Mouse (Mus musculus) hindbrain, embryonic 10.5 days (tissue): ENCODE results near the gene Pcgf2. TPM values are rescaled to one million over a fixed set of nuclear protein-coding genes. Genes with fewer than 3 reads are reported as not detected.

Experiments
- DNase-seq: peaks from one replicate; pipeline ENCODE4 v3.0.0-alpha.2; 2017; ENCODE audit warnings: low spot score
- H3K27ac ChIP-seq: fragments of 300-500 bp; sonication (generic); 2 replicates; pipeline ENCODE4 v1.5.1; 2016; ENCODE audit warnings: mild to moderate bottlenecking, moderate library complexity
- H3K27me3 ChIP-seq: fragments of 300-500 bp; sonication (generic); 2 replicates; pipeline ENCODE4 v1.6.1; 2016; ENCODE audit warnings: mild to moderate bottlenecking; ENCODE audit not compliant: poor library complexity, insufficient read depth, severe bottlenecking
- H3K36me3 ChIP-seq: fragments of 300-500 bp; sonication (generic); 2 replicates; pipeline ENCODE4 v1.6.1; 2016; ENCODE audit warnings: mild to moderate bottlenecking, moderate library complexity
- H3K4me1 ChIP-seq: fragments of 300-500 bp; sonication (generic); replicated peaks from 2 replicates; pipeline ENCODE4 v1.6.1; 2016; ENCODE audit warnings: mild to moderate bottlenecking
- H3K4me3 ChIP-seq: fragments of 300-500 bp; sonication (generic); 2 replicates; pipeline ENCODE4 v1.5.1; 2016; ENCODE audit warnings: mild to moderate bottlenecking, moderate library complexity
- H3K9me3 ChIP-seq: fragments of 300-500 bp; sonication (generic); 2 replicates; pipeline ENCODE4 v1.6.1; 2016; ENCODE audit warnings: mild to moderate bottlenecking, moderate library complexity
- WGBS: fragments of 180-500 bp; shearing (Covaris S2); methylation state at CpG from one replicate; pipeline ENCODE4 v1.1.7; 2016; 5-methylcytosine and 5-hydroxymethylcytosine counted together
- polyA plus RNA-seq: library from polyadenylated mRNA; unstranded; fragments of >200 nt; fragmentation: Nextera tagmentation; extraction: Ambion mirVana; gene quantifications from 2 replicates; pipeline ENCODE4 v1.2.1, GENCODE M21; 2016

Pcgf2 gene
- polyA plus RNA-seq, 1 experiment from 2014 or later, result 17.0 TPM

- peak; percentile 86 for DNase-seq
- H3K4me3 ChIP-seq, result peak overlapping the region; percentile 85
- H3K9me3 ChIP-seq, result no peaks in the 10 kb centered on the region
- H3K27me3 ChIP-seq, result no peaks in the 10 kb centered on the region
- H3K27ac ChIP-seq, result peak overlapping the region; percentile 99
- H3K36me3 ChIP-seq, result peaks cover 10% of the 10 kb centered on the region; the same call in 1 of the 2 replicates
- H3K4me1 ChIP-seq, result peaks cover 79% of the 10 kb centered on the region
- under 1% methylated on average over 63 of the region's 63 CpGs for WGBS
These were observed 1.3 kb downstream of the Pcgf2 start for GRCm38 (mm10) chr11:97698741-97699611.

GRCm38 (mm10) chr11:97697891-97698529 lies 2.3 kb downstream of the Pcgf2 start:
- 3% methylated on average over 14 of the region's 14 CpGs for WGBS
- Histone ChIP-seq H3K4me1 (peaks cover 74% of the 10 kb centered on the region), H3K4me3 (peak overlapping the region; percentile 85), H3K27me3 (no peaks in the 10 kb centered on the region), H3K9me3 (no peaks in the 10 kb centered on the region), H3K36me3 (peaks cover 18% of the 10 kb centered on the region), H3K27ac (peak overlapping the region; percentile 99)
- DNase-seq, result peak; percentile 48

GRCm38 (mm10) chr11:97697199-97697890 lies 3.0 kb downstream of the Pcgf2 start:
- Histone ChIP-seq H3K9me3 (no peaks in the 10 kb centered on the region), H3K27me3 (no peaks in the 10 kb centered on the region), H3K36me3 (peaks cover 25% of the 10 kb centered on the region), H3K27ac (peak overlapping the region; percentile 99), H3K4me3 (peak overlapping the region; percentile 85), H3K4me1 (peaks cover 74% of the 10 kb centered on the region)
- WGBS, result 66% methylated on average over 11 of the region's 11 CpGs
- DNase-seq, result no peak

GRCm38 (mm10) chr11:97696669-97697068 lies 3.6 kb downstream of the Pcgf2 start:
- Histone ChIP-seq H3K4me3 (0 out of 2 replicates have a peak overlapping the region, but pooled peaks have one; percentile 33), H3K4me1 (peaks cover 68% of the 10 kb centered on the region)
- WGBS, result 70% methylated on average over 8 of the region's 8 CpGs

GRCm38 (mm10) chr11:97695712-97696401 lies 4.4 kb downstream of the Pcgf2 start:
- Histone ChIP-seq H3K4me3 (peak overlapping the region; percentile 33), H3K4me1 (peaks cover 60% of the 10 kb centered on the region), H3K36me3 (peaks cover 40% of the 10 kb centered on the region), H3K9me3 (no peaks in the 10 kb centered on the region), H3K27ac (peak overlapping the region; percentile 68), H3K27me3 (no peaks in the 10 kb centered on the region)
- WGBS, result 30% methylated on average over 9 of the region's 9 CpGs
- DNase-seq, result no peak

More at GRCm38 (mm10) chr11:97696669-97697068, 3.6 kb downstream of the Pcgf2 start:
- H3K27ac ChIP-seq, result no peak overlapping the region
- peaks cover 32% of the 10 kb centered on the region for H3K36me3 ChIP-seq
- no peak for DNase-seq
- H3K27me3 ChIP-seq, result no peaks in the 10 kb centered on the region
- H3K9me3 ChIP-seq, result no peaks in the 10 kb centered on the region

- Histone ChIP-seq H3K9me3 (no peaks in the 10 kb centered on the region), H3K27ac (peak overlapping the region; percentile 68), H3K27me3 (no peaks in the 10 kb centered on the region), H3K4me3 (peak overlapping the region; percentile 33; the same call in 1 of the 2 replicates), H3K4me1 (peaks cover 54% of the 10 kb centered on the region), H3K36me3 (peaks cover 47% of the 10 kb centered on the region)
- DNase-seq, result no peak
- 69% methylated on average over 17 of the region's 17 CpGs for WGBS
These were observed 5.2 kb downstream of the Pcgf2 start for GRCm38 (mm10) chr11:97694921-97695711.

- WGBS, result 90% methylated on average over 4 of the region's 4 CpGs
- Histone ChIP-seq H3K4me3 (0 out of 2 replicates have a peak overlapping the region, but pooled peaks have one; percentile 14), H3K36me3 (peaks cover 52% of the 10 kb centered on the region), H3K27me3 (no peaks in the 10 kb centered on the region), H3K9me3 (no peaks in the 10 kb centered on the region), H3K4me1 (peaks cover 52% of the 10 kb centered on the region), H3K27ac (peak overlapping the region; percentile 37)
- DNase-seq, result no peak
These were observed 5.9 kb downstream of the Pcgf2 start for GRCm38 (mm10) chr11:97694435-97694834.

GRCm38 (mm10) chr11:97689861-97690260 lies 10.4 kb downstream of the Pcgf2 start:
- Histone ChIP-seq H3K36me3 (peaks cover 67% of the 10 kb centered on the region), H3K27ac (no peak overlapping the region), H3K4me3 (no peak overlapping the region), H3K9me3 (no peaks in the 10 kb centered on the region), H3K27me3 (no peaks in the 10 kb centered on the region), H3K4me1 (peaks cover 39% of the 10 kb centered on the region)
- WGBS, result 35% methylated on average over 10 of the region's 10 CpGs
- peak; percentile 77 for DNase-seq

GRCm38 (mm10) chr11:97687061-97687460 lies 13.2 kb downstream of the Pcgf2 start:
- 94% methylated on average over 3 of the region's 3 CpGs for WGBS
- Histone ChIP-seq H3K9me3 (no peaks in the 10 kb centered on the region), H3K4me1 (peaks cover 40% of the 10 kb centered on the region), H3K36me3 (peaks cover 65% of the 10 kb centered on the region), H3K27me3 (no peaks in the 10 kb centered on the region), H3K27ac (peak overlapping the region; percentile 42; the same call in 1 of the 2 replicates), H3K4me3 (peak overlapping the region; percentile 53)
- DNase-seq, result no peak

GRCm38 (mm10) chr11:97686322-97686908 lies 13.9 kb downstream of the Pcgf2 start:
- Histone ChIP-seq H3K9me3 (no peaks in the 10 kb centered on the region), H3K27me3 (no peaks in the 10 kb centered on the region), H3K4me1 (peaks cover 40% of the 10 kb centered on the region), H3K4me3 (peak overlapping the region; percentile 53), H3K36me3 (peaks cover 65% of the 10 kb centered on the region), H3K27ac (peak overlapping the region; percentile 66)
- DNase-seq, result no peak
- 74% methylated on average over 11 of the region's 11 CpGs for WGBS

- Histone ChIP-seq H3K27ac (peak within 1 kb of the TSS; percentile 79), H3K4me1 (peaks cover 40% of the 10 kb centered on the region), H3K4me3 (peak within 1 kb of the TSS; percentile 53), H3K27me3 (no peaks in the 10 kb centered on the region), H3K9me3 (no peaks in the 10 kb centered on the region), H3K36me3 (peaks cover 64% of the 10 kb centered on the region)
- DNase-seq, result peak; percentile 85
- WGBS, result 1% methylated on average over 43 of the region's 43 CpGs
These were observed 14.5 kb downstream of the Pcgf2 start, which contains the start of gene Cisd3 for GRCm38 (mm10) chr11:97685613-97686321. Cisd3 (plus strand) TSS chr11:97685826.
